8 mouse cellular contexts compared by ENCODE assay signal in genomic region chr3:108086470-108086979, GRCm38 (mm10). TPM values are rescaled to one million over a fixed set of nuclear protein-coding genes. Genes with fewer than 3 reads are reported as not detected.
A peak's percentile ranks its signal among the peaks of the same experiment; 100 is the strongest.
DNase-seq lines count a peak whose midpoint lies in the region; ATAC-seq and TF ChIP-seq lines count a peak whose summit lies in the region.

TSS of gene Ampd2 (minus strand) at chr3:108086651.

- TF ChIP-seq CTCF in Patski (IDR thresholded peaks at IDR 0.05) = no peak
- no peak for TF ChIP-seq CTCF in cerebellum, adult 2 months (IDR thresholded peaks at IDR 0.05; ENCODE audit: borderline replicate concordance, insufficient read depth, low read depth, low read length)

- no peak for DNase-seq in Patski (ENCODE audit: low read depth, low spot score)
- DNase-seq in cerebellum, adult 2 months = peak; percentile 61 to 72
- peak; percentile 86 for DNase-seq in hindbrain, embryonic 11.5 days (ENCODE audit: low spot score)
- DNase-seq in layer of hippocampus, postnatal 10 days (ENCODE audit: low spot score in 2 of 2) = peak; percentile 60 to 72
- DNase-seq in lung, postnatal 14 days = peak; percentile 81
- DNase-seq in retina, embryonic 14.5 days (ENCODE audit: low spot score) = peak; percentile 84
- DNase-seq in yolk sac, embryonic 10.5 days (ENCODE audit: low spot score) = peak; percentile 90

- no peaks in the 10 kb centered on the region for H3K36me3 ChIP-seq in forebrain, embryonic 16.5 days (ENCODE audit: control insufficient read depth, insufficient read depth)
- H3K36me3 ChIP-seq in hindbrain, embryonic 11.5 days (ENCODE audit: control insufficient read depth, insufficient read depth, low read length) = no peaks in the 10 kb centered on the region

- H3K9me3 ChIP-seq in forebrain, embryonic 16.5 days (ENCODE audit: control insufficient read depth, low read length) = no peaks in the 10 kb centered on the region
- no peaks in the 10 kb centered on the region for H3K9me3 ChIP-seq in hindbrain, embryonic 11.5 days (ENCODE audit: control insufficient read depth, low read length)

- H3K27me3 ChIP-seq in Patski = no peaks in the 10 kb centered on the region
- H3K27me3 ChIP-seq in cerebellum, adult 2 months (ENCODE audit: control insufficient read depth, insufficient read depth, low read length) = no peaks in the 10 kb centered on the region
- no peaks in the 10 kb centered on the region for H3K27me3 ChIP-seq in forebrain, embryonic 16.5 days (replicated peaks; ENCODE audit: control insufficient read depth, insufficient read depth, low read length)
- H3K27me3 ChIP-seq in hindbrain, embryonic 11.5 days (ENCODE audit: control insufficient read depth, insufficient read depth, low read length) = 0 out of 2 replicates have a peak, but pooled peaks cover 2% of the 10 kb centered on the region

- POLR2A ChIA-PET in Patski (lab: Charles Lee) = interaction anchor here (1.3 to 3.5 kb wide), 3 partner anchors 13 to 59 kb away, joined by 3 to 21 read pairs (median 4); partner anchors contain the start of gene Gnai3

- peak within 1 kb of the TSS; percentile 100 for H3K4me2 ChIP-seq in forebrain, embryonic 16.5 days (ENCODE audit: low read length)
- peak within 1 kb of the TSS; percentile 100 for H3K4me2 ChIP-seq in hindbrain, embryonic 11.5 days (replicated peaks; ENCODE audit: low read depth, low read length)

- TF ChIP-seq POLR2A in cerebellum, adult 2 months (IDR thresholded peaks at IDR 0.05; ENCODE audit: borderline replicate concordance, insufficient read depth, low read length) = no peak

- in situ Hi-C loops in Patski (cut with MboI; ENCODE audit: low pct_unique_long_range_greater_than_20kb) = no loop called here

- peak within 1 kb of the TSS; percentile 95 for H3K4me3 ChIP-seq in cerebellum, adult 2 months (replicated peaks; ENCODE audit: insufficient read depth, low read depth, low read length)
- peak within 1 kb of the TSS; percentile 62 for H3K4me3 ChIP-seq in forebrain, embryonic 16.5 days (replicated peaks; ENCODE audit: low read length)
- peak within 1 kb of the TSS; percentile 65 for H3K4me3 ChIP-seq in hindbrain, embryonic 11.5 days (ENCODE audit: low read depth, low read length)

- peak within 1 kb of the TSS; percentile 97 for H3K27ac ChIP-seq in cerebellum, adult 2 months (ENCODE audit: insufficient read depth, low read length)
- H3K27ac ChIP-seq in forebrain, embryonic 16.5 days (ENCODE audit: low read length) = peak within 1 kb of the TSS; percentile 57
- peak within 1 kb of the TSS; percentile 88 for H3K27ac ChIP-seq in hindbrain, embryonic 11.5 days (ENCODE audit: low read depth, low read length)

- ATAC-seq in Patski = peak; percentile 28
- no peak for ATAC-seq in forebrain, embryonic 16.5 days
- ATAC-seq in hindbrain, embryonic 11.5 days (ENCODE audit: low FRiP score) = peak; percentile 49

- 2% methylated on average over 29 of the region's 29 CpGs for WGBS in cerebellum, adult 2 months
- WGBS in forebrain, embryonic 16.5 days = under 1% methylated on average over 29 of the region's 29 CpGs
- WGBS in hindbrain, embryonic 11.5 days = under 1% methylated on average over 29 of the region's 29 CpGs

- CTCF ChIA-PET in Patski (lab: Charles Lee) = interaction anchor here (3.6 kb wide), 1 partner anchor 10 kb away, joined by 13 read pairs; no protein-coding TSS in a partner anchor

- peak within 1 kb of the TSS; percentile 69 for H3K9ac ChIP-seq in forebrain, embryonic 16.5 days (replicated peaks; ENCODE audit: low read depth, low read length)
- peak within 1 kb of the TSS; percentile 70 for H3K9ac ChIP-seq in hindbrain, embryonic 11.5 days (ENCODE audit: low read depth, low read length)

- H3K4me1 ChIP-seq in cerebellum, adult 2 months (ENCODE audit: control insufficient read depth, insufficient read depth, low read length) = peaks cover 25% of the 10 kb centered on the region
- peaks cover 43% of the 10 kb centered on the region for H3K4me1 ChIP-seq in forebrain, embryonic 16.5 days (replicated peaks; ENCODE audit: control insufficient read depth, insufficient read depth, low read length)
- H3K4me1 ChIP-seq in hindbrain, embryonic 11.5 days (replicated peaks; ENCODE audit: control insufficient read depth, insufficient read depth, low read length) = peaks cover 8% of the 10 kb centered on the region

RNA-seq across cellular contexts. Expression of gene Ampd2, which starts in this region (rescaled TPM):
- polyA plus RNA-seq in Patski (2021) = 78.2 TPM
- polyA plus RNA-seq in cerebellum, adult 2 months (2012; rRNA removed) = 135 and 140 TPM in 2 replicates
- polyA plus RNA-seq in forebrain, embryonic 16.5 days (2015; fragmentation: Nextera tagmentation; extraction: Ambion mirVana) = 55.7 and 64.3 TPM in 2 replicates
- polyA plus RNA-seq in hindbrain, embryonic 11.5 days (2014; fragmentation: Nextera tagmentation; extraction: Ambion mirVana) = 32.1 and 32.6 TPM in 2 replicates
- 10 to 100 TPM; 48.4 to 58.8 TPM for total RNA-seq in layer of hippocampus, postnatal 10 days (2021)
